Mouse (Mus musculus) heart, adult 2 months (tissue): ENCODE results near the gene Gm20388.

Experiments
- CTCF ChIP-seq: fragments of 200-600 bp; IDR thresholded peaks from 2 replicates; pipeline ENCODE4 v1.8.1; 2022; ENCODE audit warnings: antibody characterized with exemption, mild to moderate bottlenecking, moderate library complexity
- EP300 ChIP-seq: fragments of 200-500 bp; IDR thresholded peaks from 2 replicates; pipeline ENCODE4 v1.6.1; 2011; ENCODE audit warnings: low read depth, low read length, control low read depth; ENCODE audit not compliant: insufficient read depth

- TF ChIP-seq EP300 (no peak), CTCF (no peak)
Observed at GRCm38 (mm10) chr8:123659469-123660057, 3748.9 kb downstream of the Gm20388 start.
